Mouse (Mus musculus) splenic B cell, adult 2 months (primary cell): ENCODE results near the gene Gm29133.
A peak's percentile ranks its signal among the peaks of the same experiment; 100 is the strongest.

Experiments used
- DNase-seq: peaks from one replicate; pipeline ENCODE4 v3.0.0-alpha.2; 2011; ENCODE audit warnings: low read depth, low spot score
- H3K27me3 ChIP-seq: 2 replicates; pipeline ENCODE4 v1.6.1; 2012; ENCODE audit warnings: mild to moderate bottlenecking, low read length, moderate library complexity, mixed read lengths; ENCODE audit not compliant: control insufficient read depth, poor library complexity, insufficient read depth, severe bottlenecking
- H3K36me3 ChIP-seq: 2 replicates; pipeline ENCODE4 v1.6.1; 2012; ENCODE audit warnings: mild to moderate bottlenecking, low read length, moderate library complexity, mixed read lengths; ENCODE audit not compliant: control insufficient read depth, poor library complexity, insufficient read depth, severe bottlenecking

Gene Gm29133

GRCm38 (mm10) chr3:75747897-75748296, at the start of gene Gm29133:
TSS of gene Gm29133 (plus strand) at chr3:75748197.
- Histone ChIP-seq H3K27me3 (no peaks in the 10 kb centered on the region), H3K36me3 (no peaks in the 10 kb centered on the region)
- DNase-seq = no peak

GRCm38 (mm10) chr3:75699088-75699487, 48.9 kb upstream of the Gm29133 start:
- Histone ChIP-seq H3K36me3 (no peaks in the 10 kb centered on the region), H3K27me3 (no peaks in the 10 kb centered on the region)
- DNase-seq = no peak

GRCm38 (mm10) chr3:75701336-75701735, 46.7 kb upstream of the Gm29133 start:
- no peak for DNase-seq
- no peaks in the 10 kb centered on the region for H3K27me3 ChIP-seq
- no peaks in the 10 kb centered on the region for H3K36me3 ChIP-seq

GRCm38 (mm10) chr3:75706536-75706935, 41.5 kb upstream of the Gm29133 start:
- no peaks in the 10 kb centered on the region for H3K27me3 ChIP-seq
- no peak for DNase-seq
- no peaks in the 10 kb centered on the region for H3K36me3 ChIP-seq

- H3K36me3 ChIP-seq = no peaks in the 10 kb centered on the region
- DNase-seq = peak; percentile 53
Observed at GRCm38 (mm10) chr3:75713678-75714295, 34.2 kb upstream of the Gm29133 start.

GRCm38 (mm10) chr3:75720663-75721062, 27.3 kb upstream of the Gm29133 start:
- peak; percentile 73 for DNase-seq
- Histone ChIP-seq H3K36me3 (no peaks in the 10 kb centered on the region), H3K27me3 (no peaks in the 10 kb centered on the region)

More at GRCm38 (mm10) chr3:75713678-75714295, 34.2 kb upstream of the Gm29133 start:
- H3K27me3 ChIP-seq = no peaks in the 10 kb centered on the region

GRCm38 (mm10) chr3:75730982-75731600, 16.9 kb upstream of the Gm29133 start:
- Histone ChIP-seq H3K27me3 (no peaks in the 10 kb centered on the region), H3K36me3 (no peaks in the 10 kb centered on the region)
- peak; percentile 39 for DNase-seq

- Histone ChIP-seq H3K27me3 (no peaks in the 10 kb centered on the region), H3K36me3 (no peaks in the 10 kb centered on the region)
- DNase-seq = peak; percentile 66
Observed at GRCm38 (mm10) chr3:75743664-75744437, 4.1 kb upstream of the Gm29133 start.

- no peaks in the 10 kb centered on the region for H3K27me3 ChIP-seq
- no peaks in the 10 kb centered on the region for H3K36me3 ChIP-seq
- peak; percentile 21 for DNase-seq
Observed at GRCm38 (mm10) chr3:75745343-75745742, 2.7 kb upstream of the Gm29133 start.

GRCm38 (mm10) chr3:75763351-75763750, 15.4 kb downstream of the Gm29133 start:
- Histone ChIP-seq H3K27me3 (no peaks in the 10 kb centered on the region), H3K36me3 (no peaks in the 10 kb centered on the region)
- DNase-seq = no peak

GRCm38 (mm10) chr3:75774253-75774652, 26.3 kb downstream of the Gm29133 start:
- no peak for DNase-seq
- H3K27me3 ChIP-seq = peaks cover 2% of the 10 kb centered on the region; the same call in 1 of the 2 replicates
- no peaks in the 10 kb centered on the region for H3K36me3 ChIP-seq

- Histone ChIP-seq H3K36me3 (no peaks in the 10 kb centered on the region), H3K27me3 (no peaks in the 10 kb centered on the region; the same call in 1 of the 2 replicates)
- no peak for DNase-seq
Observed at GRCm38 (mm10) chr3:75808001-75808400, 60.0 kb downstream of the Gm29133 start.

- H3K36me3 ChIP-seq = no peaks in the 10 kb centered on the region
- H3K27me3 ChIP-seq = no peaks in the 10 kb centered on the region
- no peak for DNase-seq
Observed at GRCm38 (mm10) chr3:75823934-75824333, 75.9 kb downstream of the Gm29133 start.

- Histone ChIP-seq H3K27me3 (no peaks in the 10 kb centered on the region), H3K36me3 (no peaks in the 10 kb centered on the region)
- no peak for DNase-seq
Observed at GRCm38 (mm10) chr3:75824458-75824857, 76.5 kb downstream of the Gm29133 start.

GRCm38 (mm10) chr3:75834827-75835226, 86.8 kb downstream of the Gm29133 start:
- Histone ChIP-seq H3K36me3 (no peaks in the 10 kb centered on the region), H3K27me3 (no peaks in the 10 kb centered on the region)
- DNase-seq = peak; percentile 42
